Mouse (Mus musculus) testis, adult 2 months (tissue): ENCODE measurements around the gene Tead2.

Experiments used
- CTCF ChIP-seq: fragments of 200-500 bp; IDR thresholded peaks from 2 replicates; pipeline ENCODE4 v1.5.1; 2012; ENCODE audit warnings: low read depth, mild to moderate bottlenecking, inconsistent platforms, low read length, moderate library complexity; ENCODE audit not compliant: control insufficient read depth, insufficient read depth, insufficient replicate concordance
- POLR2A ChIP-seq: fragments of 200-500 bp; IDR thresholded peaks from 2 replicates; pipeline ENCODE4 v1.6.1; 2012; ENCODE audit warnings: low read depth, mild to moderate bottlenecking, inconsistent platforms, low read length, moderate library complexity; ENCODE audit not compliant: control insufficient read depth

- TF ChIP-seq POLR2A, result no peak
- TF ChIP-seq CTCF, result no peak
Measured at GRCm38 (mm10) chr7:45192585-45193310, 22.8 kb upstream of the Tead2 start.
